Mouse (Mus musculus) frontal cortex, adult 2 months (tissue): ENCODE results near the gene Grin2a. TPM values are rescaled to one million over a fixed set of nuclear protein-coding genes. Genes with fewer than 3 reads are reported as not detected.
A peak's percentile ranks its signal among the peaks of the same experiment; 100 is the strongest.

ENCODE experiments used
- DNase-seq, 2 experiments: peaks; one replicate each; pipeline ENCODE4 v3.0.0; 2022; ENCODE audit warnings: low spot score in 1 of 2; ENCODE audit errors: extremely low spot score in 1 of 2
- polyA plus RNA-seq: library from polyadenylated mRNA; depleted of rRNA; stranded (reverse); fragments of >200 nt; gene quantifications from 2 replicates; pipeline ENCODE4 v1.2.3, GENCODE M21; 2012

The Grin2a gene
- polyA plus RNA-seq, 1 experiment = 30.1 TPM

- no peak for DNase-seq
Measured at GRCm38 (mm10) chr16:9764086-9764485, 231.3 kb downstream of the Grin2a start.

- no peak for DNase-seq
Measured at GRCm38 (mm10) chr16:9760347-9760746, 235.0 kb downstream of the Grin2a start.

- peak in 1 of 2 experiments; percentile 64 for DNase-seq
Measured at GRCm38 (mm10) chr16:9756849-9757248, 238.5 kb downstream of the Grin2a start.

- DNase-seq = no peak
Measured at GRCm38 (mm10) chr16:9754061-9754460, 241.3 kb downstream of the Grin2a start.

- DNase-seq = peak in 1 of 2 experiments; percentile 74
Measured at GRCm38 (mm10) chr16:9753045-9753444, 242.3 kb downstream of the Grin2a start.

DNA sequence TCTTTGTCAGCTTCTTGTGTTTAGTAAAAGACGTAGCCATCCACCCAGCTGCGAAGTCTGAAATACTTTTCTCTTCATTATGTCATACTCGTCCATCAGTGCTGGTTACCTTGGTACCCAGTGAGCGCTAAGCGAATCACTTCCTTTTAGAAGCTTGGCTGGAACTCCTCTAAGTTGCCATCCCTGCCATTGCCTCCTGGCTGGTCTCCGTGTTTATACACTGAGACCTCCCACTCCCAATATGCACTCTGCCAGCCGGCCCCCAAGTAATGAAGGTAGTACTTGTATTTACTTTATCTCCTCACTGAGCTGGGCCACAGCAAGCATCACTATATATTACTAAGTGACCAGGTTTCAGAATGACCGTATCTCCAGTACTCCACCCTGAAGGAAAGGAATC lies 242.8 kb downstream of the Grin2a start:
- DNase-seq = no peak

GRCm38 (mm10) chr16:9751045-9751569 lies 244.3 kb downstream of the Grin2a start:
- DNase-seq = peak in 1 of 2 experiments; percentile 51

DNA sequence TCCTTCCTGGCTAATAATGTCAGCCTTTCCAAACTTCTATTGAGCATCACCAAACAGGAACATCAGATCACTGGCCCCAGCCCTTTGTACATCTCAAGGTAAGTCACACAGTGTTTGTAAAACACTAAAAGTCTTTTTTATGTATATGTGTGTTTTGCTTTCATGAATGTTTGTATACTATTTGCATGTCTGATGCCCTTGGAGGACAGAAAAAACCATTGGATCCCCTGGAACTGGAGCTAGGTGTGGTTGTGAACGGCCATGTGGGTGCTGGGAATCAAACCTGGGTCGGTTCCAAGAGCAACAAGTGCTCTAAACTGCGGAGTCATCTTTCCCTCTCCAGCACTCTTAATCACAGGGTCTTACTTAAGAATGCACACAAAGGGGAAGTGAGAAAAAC lies 245.7 kb downstream of the Grin2a start:
- no peak for DNase-seq

GRCm38 (mm10) chr16:9742443-9742842 lies 252.9 kb downstream of the Grin2a start:
- peak in 1 of 2 experiments; percentile 68 for DNase-seq

GRCm38 (mm10) chr16:9738679-9739078 lies 256.7 kb downstream of the Grin2a start:
- no peak for DNase-seq

DNA sequence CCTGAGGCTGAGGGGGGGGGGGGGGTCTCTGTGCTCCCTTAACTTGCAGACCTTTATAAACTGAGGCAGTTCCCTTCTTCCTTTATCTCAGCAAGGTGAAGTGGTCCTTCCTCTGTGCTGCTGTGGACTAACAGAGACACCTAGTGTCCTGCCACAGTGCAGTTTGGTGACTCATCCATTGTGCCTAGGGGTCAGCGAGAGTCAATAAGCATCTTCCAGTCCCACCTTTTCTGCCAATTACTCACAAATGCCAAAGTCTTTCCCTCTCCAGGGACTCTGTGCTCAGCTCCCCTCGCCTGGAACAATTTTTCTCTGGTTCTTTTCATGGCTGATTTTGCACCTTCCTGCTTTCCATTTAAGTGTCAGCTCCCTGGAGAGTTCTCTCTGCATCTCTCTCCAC lies 258.2 kb downstream of the Grin2a start:
- no peak for DNase-seq

DNA sequence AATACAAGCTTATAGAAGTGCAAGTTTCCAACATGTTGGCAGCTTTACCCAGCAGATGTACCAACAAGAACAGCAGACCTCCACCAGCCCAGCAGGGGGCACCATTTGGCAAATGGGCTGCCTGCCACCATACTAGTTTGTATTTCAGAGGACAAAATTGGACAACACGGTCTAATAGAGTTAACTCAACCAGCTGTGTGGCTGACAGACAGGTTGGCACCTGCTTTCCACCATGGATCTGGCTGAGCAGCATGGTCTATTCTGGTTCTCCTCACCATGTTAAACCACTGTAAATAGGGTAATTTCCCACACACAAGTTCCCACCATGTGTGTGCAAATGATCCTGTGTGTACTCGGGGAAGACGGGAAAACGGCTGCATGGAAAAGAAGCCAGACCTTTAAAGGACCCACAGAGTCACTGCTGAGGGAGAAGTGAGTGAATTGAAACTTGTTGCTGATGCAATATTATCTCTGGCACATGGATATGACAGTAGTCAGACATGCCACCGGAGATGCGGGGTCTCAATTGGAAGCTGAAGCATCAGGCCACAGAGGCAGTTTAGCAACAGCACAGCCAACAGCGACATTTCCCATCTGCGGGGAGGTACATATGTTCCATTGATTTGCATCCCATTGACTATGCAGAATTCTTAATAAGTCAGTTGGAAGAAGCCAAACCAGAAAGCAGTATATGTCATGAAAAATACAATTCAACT lies 259.8 kb downstream of the Grin2a start:
- no peak for DNase-seq

GRCm38 (mm10) chr16:9727603-9728002 lies 267.8 kb downstream of the Grin2a start:
- no peak for DNase-seq

GRCm38 (mm10) chr16:9725578-9726113 lies 269.7 kb downstream of the Grin2a start:
- no peak for DNase-seq

GRCm38 (mm10) chr16:9711398-9711797 lies 284.0 kb downstream of the Grin2a start:
- no peak for DNase-seq

DNA sequence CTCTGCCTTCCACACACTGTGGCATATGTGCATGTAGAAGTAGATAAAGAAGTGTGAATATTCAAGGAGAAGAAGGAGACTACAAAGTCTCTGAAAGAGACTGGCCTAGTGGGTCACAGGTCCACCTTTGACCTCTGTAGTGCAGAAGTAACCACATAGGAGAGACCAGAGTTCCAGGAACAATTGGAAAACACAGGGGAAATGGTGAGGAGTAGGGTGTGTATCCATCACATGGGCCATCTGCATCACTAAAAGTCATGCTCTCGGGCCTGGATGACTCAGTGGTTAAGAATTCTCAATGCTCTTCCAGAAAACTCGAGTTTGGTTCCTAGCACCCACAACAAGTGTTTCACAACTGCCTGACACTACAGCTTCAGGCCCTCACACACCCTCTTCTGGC lies 285.4 kb downstream of the Grin2a start:
- no peak for DNase-seq

- no peak for DNase-seq
Measured at GRCm38 (mm10) chr16:9697141-9697540, 298.2 kb downstream of the Grin2a start.

GRCm38 (mm10) chr16:9694081-9694480 lies 301.3 kb downstream of the Grin2a start:
- DNase-seq = peak; percentile 22 to 40

DNA sequence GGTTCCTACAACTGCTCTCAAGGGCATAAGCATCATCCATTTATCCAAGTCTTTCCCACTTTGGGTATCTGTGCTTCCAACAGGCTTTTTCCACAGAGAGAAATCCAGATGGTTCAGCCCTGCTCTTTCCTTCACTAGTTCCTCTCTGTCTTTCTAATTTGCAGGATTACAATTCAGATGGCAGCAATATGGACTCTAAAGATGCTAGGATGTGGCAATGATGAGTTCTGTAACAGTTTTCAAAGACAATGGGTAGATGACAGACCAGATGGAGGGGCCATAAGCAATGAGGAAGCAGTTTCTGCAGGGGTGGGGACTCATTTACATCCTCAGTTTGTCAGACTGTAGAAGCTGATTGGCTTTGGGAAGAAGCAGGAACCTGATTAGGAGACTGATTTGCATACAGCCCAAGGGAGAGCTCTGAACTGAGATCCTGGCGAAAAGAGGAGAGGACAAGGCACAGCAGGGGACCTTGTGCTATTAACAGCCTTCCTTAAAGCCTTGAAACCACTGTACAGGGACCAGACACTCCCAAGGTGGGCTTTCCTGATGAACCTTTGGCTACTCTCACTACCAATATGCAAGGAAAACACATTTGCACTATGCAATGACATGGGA lies 306.7 kb downstream of the Grin2a start:
- no peak for DNase-seq

DNA sequence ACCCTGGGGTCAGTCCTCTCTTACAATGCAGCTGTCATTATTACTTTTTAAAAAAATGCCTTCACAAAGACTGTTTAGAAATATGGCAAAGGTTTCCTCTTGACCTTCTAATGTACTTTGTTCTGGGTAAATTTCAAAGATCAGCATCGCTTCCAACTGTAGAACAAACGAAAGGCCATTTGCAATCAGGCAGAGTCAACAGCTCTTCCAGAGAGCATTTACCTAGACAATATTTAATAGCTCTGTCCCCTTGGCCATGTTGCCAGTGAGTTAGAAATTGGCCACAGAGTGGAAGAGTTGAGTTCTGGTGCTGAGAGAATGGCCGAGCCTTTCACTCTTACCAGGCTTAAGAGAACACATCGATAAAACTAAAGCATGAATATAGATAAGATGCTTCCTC lies 314.8 kb downstream of the Grin2a start:
- no peak for DNase-seq

DNA sequence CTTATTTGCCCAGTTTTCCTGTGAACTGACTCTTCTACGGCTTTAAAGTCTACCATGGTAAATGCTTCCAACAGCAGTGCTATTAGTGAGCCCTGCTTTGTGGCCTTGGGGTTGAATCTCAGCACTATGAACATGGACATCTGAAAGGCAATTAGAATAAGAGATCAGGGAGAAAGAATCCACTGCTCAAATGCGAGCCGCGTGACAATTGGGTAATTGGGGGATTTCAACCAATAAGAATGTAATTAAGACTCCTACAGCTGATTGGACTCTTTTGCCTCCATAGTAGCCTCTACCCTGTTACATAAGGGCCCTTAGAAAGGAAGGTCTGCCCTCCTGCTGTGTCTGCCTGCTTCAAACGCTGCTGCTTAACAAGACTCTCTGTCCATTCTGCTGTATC lies 315.4 kb downstream of the Grin2a start:
- no peak for DNase-seq

DNA sequence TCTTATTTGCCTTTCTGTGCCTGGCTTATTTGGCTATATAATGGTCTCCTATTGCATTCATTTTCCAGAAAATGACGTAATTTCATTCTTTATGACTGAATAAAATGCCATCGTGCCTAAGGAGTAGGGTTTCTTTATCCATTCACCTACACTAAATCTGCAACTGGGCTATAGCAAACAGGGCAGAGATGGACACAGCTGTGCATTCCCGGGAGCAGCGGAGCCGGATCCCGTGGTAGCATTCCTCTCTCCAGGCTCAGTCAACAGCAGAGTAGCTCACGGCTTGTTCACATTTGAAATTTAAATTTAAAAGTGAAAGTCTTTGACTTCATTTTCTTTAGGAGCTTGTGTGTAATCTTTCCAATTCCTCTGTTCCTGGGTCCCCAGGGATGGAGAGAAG lies 316.6 kb downstream of the Grin2a start:
- no peak for DNase-seq
